Mouse (Mus musculus) ES-E14 (cell line): Measurements from ENCODE around the gene Wdr20.

Experiments used
- HCFC1 ChIP-seq: IDR thresholded peaks from 2 replicates; pipeline ENCODE4 v1.6.1; 2012; ENCODE audit warnings: low read length, inconsistent platforms, borderline replicate concordance; ENCODE audit not compliant: insufficient read depth
- MAFK ChIP-seq: IDR thresholded peaks from 2 replicates; pipeline ENCODE4 v1.6.1; 2014; ENCODE audit warnings: mild to moderate bottlenecking, low read depth, low read length, inconsistent platforms; ENCODE audit not compliant: insufficient read depth

DNA sequence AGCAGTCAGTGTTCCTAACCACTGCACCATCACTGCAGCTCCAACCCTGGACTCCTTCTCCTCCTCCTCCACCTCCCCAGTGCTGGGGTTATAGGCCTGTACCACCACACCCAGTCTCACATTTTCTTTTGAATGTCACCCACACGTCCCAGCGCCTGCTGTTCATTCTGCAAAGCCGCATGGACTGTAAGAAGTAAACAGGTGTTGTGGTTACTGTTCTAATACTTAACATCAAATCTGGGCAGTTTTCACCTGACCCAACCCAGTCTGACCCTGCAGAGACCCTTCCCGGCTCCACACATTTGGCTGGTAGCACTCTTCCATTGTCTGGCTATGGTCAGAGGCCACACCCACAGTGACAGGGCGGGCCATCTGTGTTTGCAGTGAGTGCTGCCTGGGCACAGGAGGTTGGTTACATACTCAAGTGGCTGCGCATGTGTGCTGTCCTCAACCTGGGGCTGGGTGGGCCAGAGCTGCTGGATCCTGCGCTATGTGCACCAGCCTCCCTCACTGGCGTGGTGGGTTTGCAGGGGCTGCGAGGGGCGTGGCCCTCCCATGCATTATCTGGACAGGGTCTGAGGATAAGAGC lies 64.2 kb downstream of the Wdr20 start:
- TF ChIP-seq HCFC1 (no peak), MAFK (no peak)
